Mouse (Mus musculus) testis, adult 2 months (tissue): Measurements from ENCODE around the gene S100a1.

Experiments used
- CTCF ChIP-seq: fragments of 200-500 bp; IDR thresholded peaks from 2 replicates; pipeline ENCODE4 v1.5.1; 2012; ENCODE audit warnings: low read depth, mild to moderate bottlenecking, inconsistent platforms, low read length, moderate library complexity; ENCODE audit not compliant: control insufficient read depth, insufficient read depth, insufficient replicate concordance
- POLR2A ChIP-seq: fragments of 200-500 bp; IDR thresholded peaks from 2 replicates; pipeline ENCODE4 v1.6.1; 2012; ENCODE audit warnings: low read depth, mild to moderate bottlenecking, inconsistent platforms, low read length, moderate library complexity; ENCODE audit not compliant: control insufficient read depth

DNA sequence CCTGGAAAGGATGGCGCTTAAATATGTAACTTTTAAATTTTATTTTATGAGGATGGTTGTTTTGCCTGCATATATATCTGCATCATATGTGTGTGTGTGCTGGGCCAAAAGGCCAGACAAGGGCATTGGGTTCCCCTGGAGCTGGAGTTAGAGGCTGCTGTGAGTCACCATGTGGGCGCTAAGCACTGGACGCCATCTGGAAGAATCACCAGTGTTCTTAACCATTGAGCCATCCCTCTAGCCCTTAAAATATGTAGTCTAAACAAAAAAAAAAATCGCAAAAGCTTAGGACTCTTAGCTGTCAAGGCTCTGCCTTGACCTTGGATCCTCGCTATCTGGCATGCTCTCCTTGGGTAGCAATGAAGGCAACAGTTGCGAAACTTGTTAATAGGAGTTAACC lies 25.6 kb downstream of the S100a1 start:
- TF ChIP-seq CTCF (no peak), POLR2A (no peak)
